Mouse (Mus musculus): ENCODE measurements around the gene Tmem150b. TPM values are rescaled to one million over a fixed set of nuclear protein-coding genes. Genes with fewer than 3 reads are reported as not detected.

Gene Tmem150b
- polyA plus RNA-seq, 1 experiment from 2014 or later = 20.7 TPM

GRCm38 (mm10) chr7:4751971-4752820, 27.1 kb upstream of the Tmem150b start:
- WGBS = 2% methylated on average over 28 of the region's 30 CpGs
- peak overlapping the region; percentile 59 for H3K4me2 ChIP-seq (replicated peaks; ENCODE audit: low read depth)
- H3K4me3 ChIP-seq (ENCODE audit: low read depth, low read length) = peak overlapping the region; percentile 41
- no peaks in the 10 kb centered on the region for H3K27me3 ChIP-seq (replicated peaks; ENCODE audit: control insufficient read depth, insufficient read depth, low read length)
- H3K36me3 ChIP-seq (ENCODE audit: control insufficient read depth, insufficient read depth) = peaks cover under 1% of the 10 kb centered on the region; the same call in 1 of the 2 replicates
- no peaks in the 10 kb centered on the region for H3K9me3 ChIP-seq (ENCODE audit: control insufficient read depth)
- ATAC-seq = peak; percentile 42
- no peaks in the 10 kb centered on the region for H3K4me1 ChIP-seq (replicated peaks; ENCODE audit: control insufficient read depth, insufficient read depth, low read length)
- H3K27ac ChIP-seq (ENCODE audit: low read depth, low read length) = no peak overlapping the region
- H3K9ac ChIP-seq (ENCODE audit: low read depth, low read length) = 0 out of 2 replicates have a peak overlapping the region, but pooled peaks have one; percentile 1
- TF ChIP-seq CTCF (IDR thresholded peaks at IDR 0.05; ENCODE audit: low read depth) = no peak

GRCm38 (mm10) chr7:4749169-4749568, 24.1 kb upstream of the Tmem150b start:
- Histone ChIP-seq H3K9ac (ENCODE audit: low read depth, low read length) (no peak overlapping the region), H3K4me1 (replicated peaks; ENCODE audit: control insufficient read depth, insufficient read depth, low read length) (no peaks in the 10 kb centered on the region), H3K27ac (ENCODE audit: low read depth, low read length) (peak overlapping the region; percentile 54; the same call in 1 of the 2 replicates), H3K36me3 (ENCODE audit: control insufficient read depth, insufficient read depth) (peaks cover 18% of the 10 kb centered on the region), H3K4me3 (ENCODE audit: low read depth, low read length) (no peak overlapping the region), H3K9me3 (ENCODE audit: control insufficient read depth) (no peaks in the 10 kb centered on the region), H3K4me2 (replicated peaks; ENCODE audit: low read depth) (no peak overlapping the region), H3K27me3 (replicated peaks; ENCODE audit: control insufficient read depth, insufficient read depth, low read length) (no peaks in the 10 kb centered on the region)
- WGBS = 71% methylated on average over 2 of the region's 2 CpGs
- peak; percentile 89 for ATAC-seq
- no peak for TF ChIP-seq CTCF (IDR thresholded peaks at IDR 0.05; ENCODE audit: low read depth)

- peaks cover 26% of the 10 kb centered on the region for H3K36me3 ChIP-seq (ENCODE audit: control insufficient read depth, insufficient read depth)
- WGBS = 69% methylated on average over 4 of the region's 4 CpGs
- no peak overlapping the region for H3K9ac ChIP-seq (ENCODE audit: low read depth, low read length)
- H3K9me3 ChIP-seq (ENCODE audit: control insufficient read depth) = no peaks in the 10 kb centered on the region
- no peaks in the 10 kb centered on the region for H3K4me1 ChIP-seq (replicated peaks; ENCODE audit: control insufficient read depth, insufficient read depth, low read length)
- 0 out of 2 replicates have a peak, but pooled peaks have one; percentile 8 for TF ChIP-seq CTCF (IDR thresholded peaks at IDR 0.05; ENCODE audit: low read depth)
- no peak for ATAC-seq
- no peaks in the 10 kb centered on the region for H3K27me3 ChIP-seq (replicated peaks; ENCODE audit: control insufficient read depth, insufficient read depth, low read length)
- no peak overlapping the region for H3K27ac ChIP-seq (ENCODE audit: low read depth, low read length)
- no peak overlapping the region for H3K4me2 ChIP-seq (replicated peaks; ENCODE audit: low read depth)
- no peak overlapping the region for H3K4me3 ChIP-seq (ENCODE audit: low read depth, low read length)
These were observed 23.3 kb upstream of the Tmem150b start for GRCm38 (mm10) chr7:4748321-4748720.

- Histone ChIP-seq H3K4me3 (ENCODE audit: low read depth, low read length) (no peak overlapping the region), H3K27me3 (replicated peaks; ENCODE audit: control insufficient read depth, insufficient read depth, low read length) (no peaks in the 10 kb centered on the region), H3K36me3 (ENCODE audit: control insufficient read depth, insufficient read depth) (peaks cover 36% of the 10 kb centered on the region), H3K9me3 (ENCODE audit: control insufficient read depth) (no peaks in the 10 kb centered on the region), H3K27ac (ENCODE audit: low read depth, low read length) (no peak overlapping the region), H3K9ac (ENCODE audit: low read depth, low read length) (no peak overlapping the region), H3K4me1 (replicated peaks; ENCODE audit: control insufficient read depth, insufficient read depth, low read length) (no peaks in the 10 kb centered on the region), H3K4me2 (replicated peaks; ENCODE audit: low read depth) (no peak overlapping the region)
- ATAC-seq = no peak
- 74% methylated on average over 9 of the region's 9 CpGs for WGBS
- no peak for TF ChIP-seq CTCF (IDR thresholded peaks at IDR 0.05; ENCODE audit: low read depth)
These were observed 22.3 kb upstream of the Tmem150b start for GRCm38 (mm10) chr7:4747156-4747899.

GRCm38 (mm10) chr7:4746326-4746980, 21.4 kb upstream of the Tmem150b start:
- 92% methylated on average over 22 of the region's 22 CpGs for WGBS
- Histone ChIP-seq H3K27ac (ENCODE audit: low read depth, low read length) (no peak overlapping the region), H3K27me3 (replicated peaks; ENCODE audit: control insufficient read depth, insufficient read depth, low read length) (no peaks in the 10 kb centered on the region), H3K9me3 (ENCODE audit: control insufficient read depth) (no peaks in the 10 kb centered on the region), H3K36me3 (ENCODE audit: control insufficient read depth, insufficient read depth) (peaks cover 36% of the 10 kb centered on the region), H3K4me2 (replicated peaks; ENCODE audit: low read depth) (no peak overlapping the region), H3K9ac (ENCODE audit: low read depth, low read length) (no peak overlapping the region), H3K4me1 (replicated peaks; ENCODE audit: control insufficient read depth, insufficient read depth, low read length) (no peaks in the 10 kb centered on the region), H3K4me3 (ENCODE audit: low read depth, low read length) (no peak overlapping the region)
- ATAC-seq = no peak
- no peak for TF ChIP-seq CTCF (IDR thresholded peaks at IDR 0.05; ENCODE audit: low read depth)

GRCm38 (mm10) chr7:4744886-4745285, 19.8 kb upstream of the Tmem150b start:
- no peak for ATAC-seq

More at GRCm38 (mm10) chr7:4744886-4745285, 19.8 kb upstream of the Tmem150b start:
- TF ChIP-seq CTCF (IDR thresholded peaks at IDR 0.05; ENCODE audit: low read depth) = no peak
- no peak overlapping the region for H3K27ac ChIP-seq (ENCODE audit: low read depth, low read length)
- H3K4me1 ChIP-seq (replicated peaks; ENCODE audit: control insufficient read depth, insufficient read depth, low read length) = 0 out of 2 replicates have a peak, but pooled peaks cover 4% of the 10 kb centered on the region
- H3K36me3 ChIP-seq (ENCODE audit: control insufficient read depth, insufficient read depth) = peaks cover 36% of the 10 kb centered on the region
- no peak overlapping the region for H3K9ac ChIP-seq (ENCODE audit: low read depth, low read length)
- H3K4me3 ChIP-seq (ENCODE audit: low read depth, low read length) = no peak overlapping the region
- no peaks in the 10 kb centered on the region for H3K9me3 ChIP-seq (ENCODE audit: control insufficient read depth)
- no peaks in the 10 kb centered on the region for H3K27me3 ChIP-seq (replicated peaks; ENCODE audit: control insufficient read depth, insufficient read depth, low read length)
- 94% methylated on average over 6 of the region's 6 CpGs for WGBS
- H3K4me2 ChIP-seq (replicated peaks; ENCODE audit: low read depth) = no peak overlapping the region

Measured in intestine, postnatal 0 days (tissue).